Mouse (Mus musculus) ES-Bruce4 (cell line): ENCODE data around the gene Hspa8. TPM values are rescaled to one million over a fixed set of nuclear protein-coding genes. Genes with fewer than 3 reads are reported as not detected.
"Not testable (repeated sequence)": the region's sequence is repeated elsewhere in the genome, so short reads cannot be mapped to it uniquely, and the experiment has no call there.

ENCODE experiments used
- H3K27ac ChIP-seq: 2 replicates; pipeline ENCODE4 v1.5.1; 2012; ENCODE audit warnings: low read length, inconsistent platforms; ENCODE audit not compliant: insufficient read depth
- H3K27me3 ChIP-seq: 2 replicates; pipeline ENCODE4 v1.6.1; 2012; ENCODE audit warnings: mild to moderate bottlenecking, low read length, inconsistent platforms; ENCODE audit not compliant: control insufficient read depth, poor library complexity, insufficient read depth, severe bottlenecking
- H3K36me3 ChIP-seq: 2 replicates; pipeline ENCODE4 v1.6.1; 2012; ENCODE audit warnings: inconsistent platforms, mild to moderate bottlenecking, low read length, moderate library complexity; ENCODE audit not compliant: control insufficient read depth, poor library complexity, insufficient read depth, severe bottlenecking
- H3K4me1 ChIP-seq: one replicate; pipeline ENCODE4 v1.8.1; 2011; ENCODE audit warnings: low read length; ENCODE audit not compliant: control insufficient read depth, insufficient read depth
- H3K4me3 ChIP-seq: 2 replicates; pipeline ENCODE4 v1.5.1; 2011; ENCODE audit warnings: low read depth, mild to moderate bottlenecking, low read length
- H3K9ac ChIP-seq: 2 replicates; pipeline ENCODE4 v1.6.1; 2012; ENCODE audit warnings: low read depth, mild to moderate bottlenecking, inconsistent platforms; ENCODE audit not compliant: poor library complexity, severe bottlenecking
- H3K9me3 ChIP-seq: replicated peaks from 2 replicates; pipeline ENCODE4 v1.6.1; 2012; ENCODE audit warnings: mild to moderate bottlenecking, low read length, inconsistent platforms; ENCODE audit not compliant: control insufficient read depth, poor library complexity, insufficient read depth, severe bottlenecking
- CTCF ChIP-seq: IDR thresholded peaks from one replicate; pipeline ENCODE4 v1.8.1; 2011; ENCODE audit warnings: low read depth, low read length
- EP300 ChIP-seq: IDR thresholded peaks from 2 replicates; pipeline ENCODE4 v1.6.1; 2011; ENCODE audit warnings: low read depth, low read length; ENCODE audit not compliant: insufficient read depth
- POLR2A ChIP-seq: IDR thresholded peaks from one replicate; pipeline ENCODE4 v1.8.1; 2011; ENCODE audit warnings: low read length; ENCODE audit not compliant: insufficient read depth
- polyA plus RNA-seq: library from polyadenylated mRNA; stranded (reverse); fragments of >200 nt; gene quantifications from 2 replicates; pipeline ENCODE4 v1.2.4, GENCODE M21; 2011; ENCODE audit warnings: low read depth; ENCODE audit not compliant: missing spikeins, insufficient read depth, insufficient read length

Gene Hspa8
- polyA plus RNA-seq, 1 experiment: 3,442 TPM

DNA sequence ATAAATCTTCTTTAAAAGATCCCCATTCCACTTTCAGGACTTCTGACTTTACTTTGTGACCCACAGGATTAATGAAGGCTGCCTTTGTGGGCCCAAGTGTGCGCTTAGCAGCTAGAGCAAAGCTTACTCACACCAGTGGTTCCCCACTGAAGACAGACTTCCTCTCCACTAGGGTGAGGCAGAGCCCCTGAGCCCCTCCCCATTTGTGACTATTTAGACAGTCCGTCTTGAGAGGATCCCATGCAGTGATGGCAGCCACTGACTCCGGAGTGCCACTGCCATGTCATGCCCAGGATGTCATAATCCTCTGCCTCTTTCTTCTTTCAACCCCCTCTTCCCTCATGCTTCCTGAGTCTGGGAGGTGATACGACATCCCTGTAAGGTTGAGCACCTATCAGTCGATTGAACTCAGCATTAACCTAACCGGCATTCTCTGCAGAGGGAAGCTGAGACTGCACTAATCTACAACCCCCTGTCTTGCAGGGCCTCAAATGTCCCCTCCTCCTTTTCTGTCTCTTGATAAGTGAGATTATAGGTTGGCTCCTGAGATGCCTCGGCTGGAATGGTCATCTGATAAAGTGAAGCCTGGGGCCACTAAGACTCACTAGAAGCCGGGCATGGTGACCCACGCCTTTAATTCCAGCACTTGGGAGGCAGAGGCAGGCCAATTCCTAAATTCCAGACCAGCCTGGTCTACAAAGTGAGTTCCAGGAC is 2.4 kb upstream of the Hspa8 start:
- no peaks in the 10 kb centered on the region for H3K9me3 ChIP-seq
- no peaks in the 10 kb centered on the region for H3K27me3 ChIP-seq
- H3K27ac ChIP-seq: peak overlapping the region; percentile 98
- peaks cover 2% of the 10 kb centered on the region for H3K4me1 ChIP-seq
- peaks cover 19% of the 10 kb centered on the region for H3K36me3 ChIP-seq
- H3K9ac ChIP-seq: peak overlapping the region; percentile 98
- peak overlapping the region; percentile 47 for H3K4me3 ChIP-seq
- TF ChIP-seq POLR2A (peak; percentile 45), CTCF (no peak)

DNA sequence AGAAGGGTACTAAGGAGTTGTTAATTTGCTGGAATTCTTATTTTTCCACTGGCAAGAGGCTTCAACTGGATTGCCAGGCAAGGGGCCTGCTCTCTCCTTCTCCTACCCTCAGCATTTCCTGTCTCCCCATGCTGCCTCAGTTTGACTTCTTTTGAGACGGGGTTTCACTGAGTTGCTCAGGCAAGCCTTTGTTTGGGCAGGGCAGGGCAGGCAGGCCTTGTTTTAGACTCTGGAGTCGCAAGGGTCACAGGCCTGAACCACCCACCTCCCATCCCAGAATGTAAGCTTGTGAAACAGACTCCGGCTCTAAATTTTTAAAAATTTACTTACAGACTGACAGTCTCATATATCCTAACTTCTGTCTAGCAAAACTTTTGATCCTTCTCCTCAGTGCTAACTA is 1.7 kb upstream of the Hspa8 start:
- Histone ChIP-seq H3K36me3 (peaks cover 26% of the 10 kb centered on the region), H3K4me1 (no peaks in the 10 kb centered on the region), H3K4me3 (0 out of 2 replicates have a peak overlapping the region, but pooled peaks have one; percentile 28), H3K9ac (peak overlapping the region; percentile 98), H3K27me3 (no peaks in the 10 kb centered on the region), H3K9me3 (no peaks in the 10 kb centered on the region), H3K27ac (peak overlapping the region; percentile 98)
- TF ChIP-seq EP300 (peak; percentile 56; the same call in 1 of the 2 replicates), POLR2A (no peak), CTCF (no peak)

DNA sequence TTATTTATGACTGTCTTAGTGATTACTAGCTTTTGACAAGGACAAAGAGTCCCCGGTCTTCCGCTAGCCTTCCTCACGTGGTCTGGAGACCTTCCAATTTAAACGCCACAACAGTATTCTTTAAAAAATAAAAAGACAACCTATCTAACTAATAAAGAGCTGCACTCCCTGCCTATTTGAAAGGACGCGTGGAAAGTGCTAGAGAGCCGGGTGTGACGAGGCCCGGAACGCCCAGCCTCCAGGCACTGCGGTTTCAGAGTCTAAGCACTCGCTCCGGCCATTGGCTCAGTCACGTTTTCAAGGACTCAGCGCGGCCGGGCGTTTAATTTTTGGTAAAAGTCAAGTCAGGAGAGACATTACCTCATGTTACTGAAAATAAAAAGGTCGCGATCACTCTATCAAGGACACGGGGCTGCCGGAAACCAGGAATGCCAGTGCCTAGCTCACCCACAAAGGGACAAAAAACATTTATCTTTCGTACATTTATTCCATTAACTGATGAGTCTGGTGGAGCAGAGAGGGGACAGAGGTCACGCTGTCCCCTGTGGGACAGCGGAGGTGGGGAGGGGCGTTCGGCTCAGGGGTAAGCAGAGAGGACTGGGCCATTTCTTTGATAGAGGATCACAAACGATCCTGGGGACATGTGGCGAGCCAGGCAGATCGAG is 815 bp upstream of the Hspa8 start:
- peak overlapping the region; percentile 98 for H3K27ac ChIP-seq
- H3K27me3 ChIP-seq: no peaks in the 10 kb centered on the region
- peak overlapping the region; percentile 98 for H3K9ac ChIP-seq
- peaks cover 34% of the 10 kb centered on the region for H3K36me3 ChIP-seq
- H3K4me1 ChIP-seq: no peaks in the 10 kb centered on the region
- H3K9me3 ChIP-seq: no peaks in the 10 kb centered on the region
- peak overlapping the region; percentile 81 for H3K4me3 ChIP-seq
- TF ChIP-seq EP300 (peak; percentile 64; the same call in 1 of the 2 replicates), CTCF (no peak), POLR2A (no peak)

DNA sequence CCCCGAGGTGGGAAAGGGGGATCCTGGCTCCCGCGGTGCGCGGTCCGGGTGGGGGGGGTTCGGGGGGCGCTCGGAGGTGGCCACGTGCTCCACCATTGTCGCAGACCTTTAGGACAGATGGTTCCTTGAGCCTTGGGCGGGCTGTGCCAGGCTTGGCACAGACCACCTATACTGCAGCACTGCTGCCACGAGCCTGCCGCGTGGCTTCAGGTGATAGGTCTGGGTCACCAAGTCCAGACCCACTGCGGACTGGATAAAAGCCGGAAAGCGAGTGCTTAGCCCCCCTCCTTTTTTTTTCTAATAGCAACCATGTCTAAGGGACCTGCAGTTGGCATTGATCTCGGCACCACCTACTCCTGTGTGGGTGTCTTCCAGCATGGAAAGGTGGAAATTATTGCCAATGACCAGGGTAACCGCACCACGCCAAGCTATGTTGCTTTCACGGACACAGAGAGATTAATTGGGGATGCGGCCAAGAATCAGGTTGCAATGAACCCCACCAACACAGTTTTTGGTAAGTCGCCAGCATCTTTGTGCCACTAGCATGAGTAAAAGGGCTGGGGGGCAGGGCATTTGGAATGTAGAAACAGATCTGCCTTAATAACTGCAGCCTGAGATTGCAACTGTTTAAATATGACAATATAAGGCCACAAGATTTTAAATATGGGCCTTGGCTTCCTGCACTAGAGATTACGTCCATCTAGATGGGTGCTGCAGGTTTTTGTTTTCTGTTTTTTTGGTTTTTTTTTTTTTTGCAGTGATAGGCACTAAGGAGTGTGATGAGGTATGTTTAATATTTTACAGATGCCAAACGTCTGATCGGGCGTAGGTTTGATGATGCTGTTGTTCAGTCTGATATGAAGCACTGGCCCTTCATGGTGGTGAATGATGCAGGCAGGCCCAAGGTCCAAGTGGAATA is 1.1 kb downstream of the Hspa8 start:
- Histone ChIP-seq H3K9ac (peak overlapping the region; percentile 99), H3K36me3 (peaks cover 44% of the 10 kb centered on the region), H3K4me3 (peak overlapping the region; percentile 100), H3K27ac (peak overlapping the region; percentile 70)
- not testable (repeated sequence) for H3K9me3 ChIP-seq, H3K27me3 ChIP-seq, H3K4me1 ChIP-seq

DNA sequence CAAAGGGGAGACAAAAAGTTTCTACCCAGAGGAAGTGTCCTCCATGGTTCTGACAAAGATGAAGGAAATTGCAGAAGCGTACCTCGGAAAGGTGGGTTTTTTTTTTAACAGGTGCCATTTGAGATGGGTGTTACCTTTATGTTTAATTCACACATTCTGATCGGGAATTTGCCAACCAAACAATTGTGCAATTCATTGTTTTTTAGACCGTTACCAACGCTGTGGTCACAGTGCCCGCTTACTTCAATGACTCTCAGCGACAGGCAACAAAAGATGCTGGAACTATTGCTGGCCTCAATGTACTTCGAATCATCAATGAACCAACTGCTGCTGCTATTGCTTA is 1.7 kb downstream of the Hspa8 start:
- H3K4me1 ChIP-seq, H3K27me3 ChIP-seq, H3K9me3 ChIP-seq: not testable (repeated sequence)
- Histone ChIP-seq H3K27ac (peak overlapping the region; percentile 70), H3K9ac (peak overlapping the region; percentile 99), H3K36me3 (peaks cover 44% of the 10 kb centered on the region), H3K4me3 (peak overlapping the region; percentile 78)

DNA sequence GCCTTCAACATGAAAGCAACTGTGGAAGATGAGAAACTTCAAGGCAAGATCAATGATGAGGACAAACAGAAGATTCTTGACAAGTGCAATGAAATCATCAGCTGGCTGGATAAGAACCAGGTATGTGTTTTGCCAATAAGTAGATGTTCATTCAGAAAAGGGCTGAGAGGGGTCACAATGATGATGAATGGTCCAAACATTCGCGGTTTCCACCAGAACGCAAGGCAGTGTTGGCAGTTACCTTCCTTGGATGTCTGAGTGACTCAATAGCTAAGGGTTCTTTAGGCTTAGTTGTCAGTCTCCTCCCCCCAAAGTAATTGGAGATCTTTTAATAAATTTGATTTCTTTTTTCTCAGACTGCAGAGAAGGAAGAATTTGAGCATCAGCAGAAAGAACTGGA is 3.8 kb downstream of the Hspa8 start:
- H3K27me3 ChIP-seq, H3K9ac ChIP-seq, H3K9me3 ChIP-seq, H3K4me1 ChIP-seq: not testable (repeated sequence)
- peak overlapping the region; percentile 87 for H3K27ac ChIP-seq
- H3K36me3 ChIP-seq: peaks cover 44% of the 10 kb centered on the region
- peak overlapping the region; percentile 40; the same call in 1 of the 2 replicates for H3K4me3 ChIP-seq
